Mouse (Mus musculus) myocyte (in vitro differentiated cells): ENCODE measurements around the gene Nr1i3. TPM values are rescaled to one million over a fixed set of nuclear protein-coding genes. Genes with fewer than 3 reads are reported as not detected.

Source experiments
- H3K27me3 ChIP-seq: one replicate; pipeline ENCODE4 v1.6.1; 2011; ENCODE audit not compliant: control insufficient read depth, insufficient read depth, insufficient read length
- H3K36me3 ChIP-seq: one replicate; pipeline ENCODE4 v1.6.1; 2011; ENCODE audit not compliant: control insufficient read depth, insufficient read depth
- H3K4me2 ChIP-seq: one replicate; pipeline ENCODE4 v1.6.1; 2011; ENCODE audit warnings: low read depth, control low read depth
- H3K4me3 ChIP-seq: one replicate; pipeline ENCODE4 v1.5.1; 2011; ENCODE audit warnings: mild to moderate bottlenecking, control low read depth, moderate library complexity
- H3K79me2 ChIP-seq: one replicate; pipeline ENCODE4 v1.6.1; 2011; ENCODE audit not compliant: control insufficient read depth, insufficient read depth
- H3ac ChIP-seq: one replicate; pipeline ENCODE4 v1.6.1; 2011; ENCODE audit not compliant: control insufficient read depth, insufficient read length
- CEBPB ChIP-seq: IDR thresholded peaks from 2 replicates; pipeline ENCODE4 v1.6.1; 2011; ENCODE audit warnings: mild to moderate bottlenecking, moderate library complexity; ENCODE audit not compliant: poor library complexity, insufficient read depth, severe bottlenecking
- E2F4 ChIP-seq: IDR thresholded peaks from one replicate; pipeline ENCODE4 v1.6.1; 2011; ENCODE audit warnings: mild to moderate bottlenecking, control low read depth, moderate library complexity; ENCODE audit not compliant: insufficient read depth
- MAX ChIP-seq: IDR thresholded peaks from one replicate; pipeline ENCODE4 v1.6.1; 2011; ENCODE audit warnings: low read depth, mild to moderate bottlenecking, control low read depth
- MYOD1 ChIP-seq, 3 experiments: IDR thresholded peaks; one replicate each; pipeline ENCODE4 v1.6.1; 2011; ENCODE audit warnings: control low read depth in 2 of 3, low read depth in 2 of 3, mild to moderate bottlenecking in 2 of 3, moderate library complexity in 1 of 3; ENCODE audit not compliant: insufficient read length in 2 of 3, control insufficient read depth in 1 of 3
- MYOG ChIP-seq, 3 experiments: IDR thresholded peaks; one replicate each; pipeline ENCODE4 v1.6.1; 2011; ENCODE audit warnings: control low read depth in 2 of 3, low read depth in 2 of 3, mild to moderate bottlenecking in 2 of 3; ENCODE audit not compliant: insufficient read length in 2 of 3, control insufficient read depth in 1 of 3, insufficient read depth in 1 of 3
- POLR2A ChIP-seq: IDR thresholded peaks from one replicate; pipeline ENCODE4 v1.6.1; 2011; ENCODE audit warnings: low read depth, mild to moderate bottlenecking, control low read depth, moderate library complexity; ENCODE audit not compliant: insufficient read length
- POLR2AphosphoS2 ChIP-seq: IDR thresholded peaks from one replicate; pipeline ENCODE4 v1.6.1; 2011; ENCODE audit warnings: low read depth, control low read depth; ENCODE audit not compliant: insufficient read length
- REST ChIP-seq: IDR thresholded peaks from one replicate; pipeline ENCODE4 v1.6.1; 2011; ENCODE audit warnings: mild to moderate bottlenecking, control low read depth, moderate library complexity; ENCODE audit not compliant: insufficient read depth, insufficient read length
- SRF ChIP-seq: IDR thresholded peaks from one replicate; pipeline ENCODE4 v1.6.1; 2011; ENCODE audit warnings: low read depth; ENCODE audit not compliant: control insufficient read depth, insufficient read length
- TCF12 ChIP-seq: IDR thresholded peaks from one replicate; pipeline ENCODE4 v1.6.1; 2011; ENCODE audit warnings: mild to moderate bottlenecking, control low read depth; ENCODE audit not compliant: poor library complexity, insufficient read depth, severe bottlenecking
- TCF3 ChIP-seq: IDR thresholded peaks from one replicate; pipeline ENCODE4 v1.6.1; 2011; ENCODE audit warnings: low read depth, control low read depth; ENCODE audit not compliant: insufficient read length
- USF1 ChIP-seq: IDR thresholded peaks from one replicate; pipeline ENCODE4 v1.6.1; 2011; ENCODE audit warnings: low read depth, mild to moderate bottlenecking, control low read depth, moderate library complexity
- polyA plus RNA-seq: library from polyadenylated mRNA; unstranded; fragments of >200 nt; fragmentation: generic; extraction: Trizol; gene quantifications from one replicate; pipeline ENCODE4 v1.2.1, GENCODE M21; 2012; ENCODE audit warnings: missing spikeins

Gene Nr1i3
- polyA plus RNA-seq, 1 experiment, result 0.06 TPM

- no peak for TF ChIP-seq SRF
- TF ChIP-seq CEBPB, result no peak
- TF ChIP-seq POLR2A, result no peak
- no peak for TF ChIP-seq MYOD1 (IDR thresholded peaks at IDR 0.05; ENCODE audit: control insufficient read depth in 1 of 3, insufficient read length in 2 of 3, low read depth in 2 of 3)
- no peak for TF ChIP-seq TCF3
- no peak for TF ChIP-seq MYOG (IDR thresholded peaks at IDR 0.05; ENCODE audit: control insufficient read depth in 1 of 3, insufficient read depth in 1 of 3, insufficient read length in 2 of 3, low read depth in 2 of 3)
- no peak overlapping the region for H3ac ChIP-seq
- H3K36me3 ChIP-seq, result no peaks in the 10 kb centered on the region
- H3K4me2 ChIP-seq, result peak overlapping the region; percentile 96
- H3K4me3 ChIP-seq, result peak overlapping the region; percentile 1
- H3K27me3 ChIP-seq, result no peaks in the 10 kb centered on the region
- H3K79me2 ChIP-seq, result no peaks in the 10 kb centered on the region
These were observed 48.9 kb downstream of the Nr1i3 start for GRCm38 (mm10) chr1:171262594-171263130.

- Histone ChIP-seq H3K4me2 (peak overlapping the region; percentile 96), H3K36me3 (no peaks in the 10 kb centered on the region), H3K27me3 (no peaks in the 10 kb centered on the region), H3K79me2 (no peaks in the 10 kb centered on the region), H3ac (no peak overlapping the region), H3K4me3 (peak overlapping the region; percentile 1)
- TF ChIP-seq TCF12 (no peak), SRF (peak; percentile 54)
These were observed 49.4 kb downstream of the Nr1i3 start for GRCm38 (mm10) chr1:171263185-171263611.

- peak overlapping the region; percentile 57 for H3K4me2 ChIP-seq
- no peaks in the 10 kb centered on the region for H3K36me3 ChIP-seq
- TF ChIP-seq TCF3 (no peak), POLR2AphosphoS2 (no peak), E2F4 (no peak), USF1 (no peak), MYOD1 (IDR thresholded peaks at IDR 0.05; ENCODE audit: control insufficient read depth in 1 of 3, insufficient read length in 2 of 3, low read depth in 2 of 3) (no peak), POLR2A (no peak), CEBPB (no peak), REST (no peak), SRF (no peak), MAX (no peak), MYOG (IDR thresholded peaks at IDR 0.05; ENCODE audit: control insufficient read depth in 1 of 3, insufficient read depth in 1 of 3, insufficient read length in 2 of 3, low read depth in 2 of 3) (no peak), TCF12 (no peak)
- no peaks in the 10 kb centered on the region for H3K27me3 ChIP-seq
- H3ac ChIP-seq, result no peak overlapping the region
- H3K79me2 ChIP-seq, result no peaks in the 10 kb centered on the region
- H3K4me3 ChIP-seq, result no peak overlapping the region
These were observed 50.1 kb downstream of the Nr1i3 start for GRCm38 (mm10) chr1:171263666-171264461.

- H3K27me3 ChIP-seq, result no peaks in the 10 kb centered on the region
- no peak for TF ChIP-seq MYOG (IDR thresholded peaks at IDR 0.05; ENCODE audit: control insufficient read depth in 1 of 3, insufficient read depth in 1 of 3, insufficient read length in 2 of 3, low read depth in 2 of 3)
- no peak for TF ChIP-seq TCF3
- no peak for TF ChIP-seq USF1
- TF ChIP-seq E2F4, result no peak
- no peak for TF ChIP-seq MYOD1 (IDR thresholded peaks at IDR 0.05; ENCODE audit: control insufficient read depth in 1 of 3, insufficient read length in 2 of 3, low read depth in 2 of 3)
- no peak for TF ChIP-seq MAX
- no peak for TF ChIP-seq CEBPB
- TF ChIP-seq TCF12, result no peak
- no peak for TF ChIP-seq POLR2A
- TF ChIP-seq SRF, result no peak
- TF ChIP-seq REST, result no peak
- no peak for TF ChIP-seq POLR2AphosphoS2
- no peak overlapping the region for H3K4me2 ChIP-seq
- no peak overlapping the region for H3K4me3 ChIP-seq
- H3ac ChIP-seq, result no peak overlapping the region
- H3K79me2 ChIP-seq, result peaks cover 3% of the 10 kb centered on the region
- H3K36me3 ChIP-seq, result no peaks in the 10 kb centered on the region
These were observed 52.4 kb downstream of the Nr1i3 start for GRCm38 (mm10) chr1:171265971-171266744.
